Mouse (Mus musculus) brown adipose tissue, adult 24 weeks (tissue): ENCODE measurements around the gene Naxd. TPM values are rescaled to one million over a fixed set of nuclear protein-coding genes. Genes with fewer than 3 reads are reported as not detected.
A peak's percentile ranks its signal among the peaks of the same experiment; 100 is the strongest.
"Not testable (repeated sequence)": the region's sequence is repeated elsewhere in the genome, so short reads cannot be mapped to it uniquely, and the experiment has no call there.

Experiments
- H3K27ac ChIP-seq: fragments of 200-500 bp; replicated peaks from 2 replicates; pipeline ENCODE4 v1.5.1; 2012; ENCODE audit warnings: low read depth, mild to moderate bottlenecking, low read length
- H3K4me1 ChIP-seq: fragments of 200-500 bp; 2 replicates; pipeline ENCODE4 v1.6.1; 2012; ENCODE audit warnings: low read length, mixed read lengths; ENCODE audit not compliant: control insufficient read depth, insufficient read depth, insufficient read length
- H3K4me3 ChIP-seq: fragments of 200-500 bp; 2 replicates; pipeline ENCODE4 v1.5.1; 2012; ENCODE audit warnings: low read depth, mild to moderate bottlenecking, low read length, moderate library complexity; ENCODE audit not compliant: insufficient read depth
- polyA plus RNA-seq: library from polyadenylated mRNA; stranded (reverse); fragments of >200 nt; gene quantifications from 2 replicates; pipeline ENCODE4 v1.2.4, GENCODE M21; 2012; ENCODE audit not compliant: missing spikeins, insufficient read depth, insufficient read length

Gene Naxd
- polyA plus RNA-seq, 1 experiment: 65.0 TPM

GRCm38 (mm10) chr8:11463889-11464706 is 33.2 kb upstream of the Naxd start:
- H3K4me3 ChIP-seq: no peak overlapping the region
- H3K4me1 ChIP-seq: peaks cover 28% of the 10 kb centered on the region
- peak overlapping the region; percentile 84 for H3K27ac ChIP-seq

- peak overlapping the region; percentile 84 for H3K27ac ChIP-seq
- H3K4me3 ChIP-seq: no peak overlapping the region
- peaks cover 28% of the 10 kb centered on the region for H3K4me1 ChIP-seq
Observed at GRCm38 (mm10) chr8:11464707-11464964, 32.7 kb upstream of the Naxd start.

- Histone ChIP-seq H3K4me1 (peaks cover 28% of the 10 kb centered on the region), H3K4me3 (no peak overlapping the region), H3K27ac (peak overlapping the region; percentile 2; the same call in 1 of the 2 replicates)
Observed at GRCm38 (mm10) chr8:11465619-11466018, 31.7 kb upstream of the Naxd start.

- not testable (repeated sequence) for H3K4me3 ChIP-seq, H3K27ac ChIP-seq
- H3K4me1 ChIP-seq: peaks cover 28% of the 10 kb centered on the region
Observed at GRCm38 (mm10) chr8:11466528-11466927, 30.8 kb upstream of the Naxd start.

GRCm38 (mm10) chr8:11469095-11469494 is 28.2 kb upstream of the Naxd start:
- H3K27ac ChIP-seq: no peak overlapping the region
- peaks cover 20% of the 10 kb centered on the region for H3K4me1 ChIP-seq
- H3K4me3 ChIP-seq: no peak overlapping the region

GRCm38 (mm10) chr8:11470694-11471093 is 26.6 kb upstream of the Naxd start:
- Histone ChIP-seq H3K4me1 (peaks cover 7% of the 10 kb centered on the region), H3K4me3 (no peak overlapping the region), H3K27ac (no peak overlapping the region)

GRCm38 (mm10) chr8:11471309-11471708 is 26.0 kb upstream of the Naxd start:
- no peak overlapping the region for H3K27ac ChIP-seq
- no peak overlapping the region for H3K4me3 ChIP-seq
- peaks cover 6% of the 10 kb centered on the region for H3K4me1 ChIP-seq

GRCm38 (mm10) chr8:11473072-11473471 is 24.2 kb upstream of the Naxd start:
- H3K27ac ChIP-seq: 0 out of 2 replicates have a peak overlapping the region, but pooled peaks have one; percentile 12
- H3K4me3 ChIP-seq: no peak overlapping the region
- H3K4me1 ChIP-seq: peaks cover 8% of the 10 kb centered on the region

- peaks cover 8% of the 10 kb centered on the region for H3K4me1 ChIP-seq
- H3K4me3 ChIP-seq: no peak overlapping the region
Observed at GRCm38 (mm10) chr8:11475397-11475796, 21.9 kb upstream of the Naxd start.

GRCm38 (mm10) chr8:11475876-11476275 is 21.4 kb upstream of the Naxd start:
- H3K27ac ChIP-seq: no peak overlapping the region

More at GRCm38 (mm10) chr8:11475397-11475796, 21.9 kb upstream of the Naxd start:
- H3K27ac ChIP-seq: no peak overlapping the region

GRCm38 (mm10) chr8:11476338-11477177 is 20.7 kb upstream of the Naxd start:
- Histone ChIP-seq H3K4me1 (peaks cover 8% of the 10 kb centered on the region), H3K27ac (peak overlapping the region; percentile 80), H3K4me3 (peak overlapping the region; percentile 69)

More at GRCm38 (mm10) chr8:11475876-11476275, 21.4 kb upstream of the Naxd start:
- Histone ChIP-seq H3K4me1 (peaks cover 8% of the 10 kb centered on the region), H3K4me3 (no peak overlapping the region)

GRCm38 (mm10) chr8:11477178-11477553 is 20.1 kb upstream of the Naxd start:
- H3K4me3 ChIP-seq: peak overlapping the region; percentile 69
- peaks cover 8% of the 10 kb centered on the region for H3K4me1 ChIP-seq
- H3K27ac ChIP-seq: peak overlapping the region; percentile 80

- H3K4me1 ChIP-seq: peaks cover 8% of the 10 kb centered on the region
- H3K4me3 ChIP-seq: peak within 1 kb of the TSS; percentile 69
- H3K27ac ChIP-seq: peak within 1 kb of the TSS; percentile 80
Observed at GRCm38 (mm10) chr8:11477811-11478761, 19.2 kb upstream of the Naxd start, which contains the start of gene Rab20. Gene Rab20 (minus strand): TSS chr8:11478710.

- Histone ChIP-seq H3K27ac (no peak overlapping the region), H3K4me3 (peak overlapping the region; percentile 23; the same call in 1 of the 2 replicates)
Observed at GRCm38 (mm10) chr8:11478807-11479527, 18.3 kb upstream of the Naxd start.

More at GRCm38 (mm10) chr8:11478807-11479527, 18.3 kb upstream of the Naxd start:
- peaks cover 5% of the 10 kb centered on the region for H3K4me1 ChIP-seq
